Mouse (Mus musculus) left cerebral cortex, postnatal 36 days (tissue): ENCODE data around the gene Gas7. TPM values are rescaled to one million over a fixed set of nuclear protein-coding genes. Genes with fewer than 3 reads are reported as not detected.
A peak's percentile ranks its signal among the peaks of the same experiment; 100 is the strongest.

Experiments used
- DNase-seq, 2 experiments: peaks; one replicate each; pipeline ENCODE4 v3.0.0; 2021 to 2022; ENCODE audit warnings: low spot score in 2 of 2, mixed read lengths in 1 of 2
- intact Hi-C: fragments of 180-260 bp; cut with DNase I; formaldehyde crosslinking; loops from one replicate; pipeline ENCODE4 v1.15.1; 2025
- total RNA-seq, 2 experiments: library from RNA; stranded (reverse); gene quantifications; 2 replicates each; pipeline ENCODE4 v1.2.3; 2021

The Gas7 gene
- total RNA-seq, 2 experiments from 2014 or later = 563 to 580 TPM

GRCm38 (mm10) chr11:67597388-67597787 is 142.2 kb downstream of the Gas7 start:
- intact Hi-C loops = loop anchor here (5.0 kb wide), 4 partner anchors 45 to 115 kb away; no protein-coding TSS in a partner anchor
- DNase-seq = peak; percentile 78 to 80

GRCm38 (mm10) chr11:67599141-67599540 is 143.9 kb downstream of the Gas7 start:
- intact Hi-C loops = loop anchor here (5.0 kb wide), 4 partner anchors 47 to 117 kb away; no protein-coding TSS in a partner anchor
- DNase-seq = no peak

- DNase-seq = peak; percentile 66 to 72
- intact Hi-C loops = loop anchor here (5.0 kb wide), 1 partner anchor 144 kb away; the partner anchor contains the start of gene Gas7
These were observed 145.6 kb downstream of the Gas7 start for GRCm38 (mm10) chr11:67600710-67601430.

- no peak for DNase-seq
- intact Hi-C loops = loop anchor here (5.0 kb wide), 1 partner anchor 146 kb away; the partner anchor contains the start of gene Gas7
These were observed 147.6 kb downstream of the Gas7 start for GRCm38 (mm10) chr11:67602711-67603369.

GRCm38 (mm10) chr11:67604481-67604880 is 149.2 kb downstream of the Gas7 start:
- peak in 1 of 2 experiments; percentile 66 for DNase-seq
- intact Hi-C loops = loop anchor here (5.0 kb wide), 1 partner anchor 147 kb away; the partner anchor contains the start of gene Gas7

- intact Hi-C loops = no loop called here
- no peak for DNase-seq
These were observed 153.0 kb downstream of the Gas7 start for GRCm38 (mm10) chr11:67608114-67608683.

- intact Hi-C loops = no loop called here
- DNase-seq = no peak
These were observed 157.1 kb downstream of the Gas7 start for GRCm38 (mm10) chr11:67612158-67612839.

- intact Hi-C loops = no loop called here
- DNase-seq = peak in 1 of 2 experiments; percentile 45
These were observed 161.5 kb downstream of the Gas7 start for GRCm38 (mm10) chr11:67616557-67617239.

- DNase-seq = no peak
- intact Hi-C loops = no loop called here
These were observed 167.1 kb downstream of the Gas7 start for GRCm38 (mm10) chr11:67622340-67622739.

- intact Hi-C loops = no loop called here
- DNase-seq = no peak
These were observed 171.9 kb downstream of the Gas7 start for GRCm38 (mm10) chr11:67627179-67627578.

GRCm38 (mm10) chr11:67628522-67628921 is 173.3 kb downstream of the Gas7 start:
- DNase-seq = no peak
- intact Hi-C loops = no loop called here

- no peak for DNase-seq
- intact Hi-C loops = no loop called here
These were observed 177.7 kb downstream of the Gas7 start for GRCm38 (mm10) chr11:67632906-67633305.

- intact Hi-C loops = no loop called here
These were observed 178.5 kb downstream of the Gas7 start for GRCm38 (mm10) chr11:67633620-67634229.

GRCm38 (mm10) chr11:67636201-67636600 is 181.0 kb downstream of the Gas7 start:
- no peak for DNase-seq
- intact Hi-C loops = no loop called here

More at GRCm38 (mm10) chr11:67633620-67634229, 178.5 kb downstream of the Gas7 start:
- no peak for DNase-seq

GRCm38 (mm10) chr11:67636905-67637586 is 181.8 kb downstream of the Gas7 start:
- no peak for DNase-seq
- intact Hi-C loops = no loop called here

- DNase-seq = no peak
- intact Hi-C loops = no loop called here
These were observed 183.2 kb downstream of the Gas7 start for GRCm38 (mm10) chr11:67638401-67638800.

- intact Hi-C loops = no loop called here
- DNase-seq = no peak
These were observed 185.1 kb downstream of the Gas7 start for GRCm38 (mm10) chr11:67640299-67640698.

GRCm38 (mm10) chr11:67642421-67642820 is 187.2 kb downstream of the Gas7 start:
- intact Hi-C loops = no loop called here
- no peak for DNase-seq
